Mouse (Mus musculus) neural tube, embryonic 12.5 days (tissue): ENCODE measurements at regions not wholly inside any gene's neighbourhood (a gene's known extent, or its start where the extent isn't known, plus 50 kb on each side); places are given as distances from the start of the nearest gene placed in this dataset.

ENCODE experiments used
- ATAC-seq: fragments of 200-750 bp; cut with Nextera tagmentation; 2 replicates; pipeline ENCODE4 v1.8.0; 2017; ENCODE audit warnings: low read depth, mild to moderate bottlenecking, moderate TSS enrichment, moderate library complexity; ENCODE audit not compliant: low FRiP score
- H3K27ac ChIP-seq: fragments of 300-500 bp; sonication (generic); 2 replicates; pipeline ENCODE4 v1.5.1; 2016
- H3K27me3 ChIP-seq: fragments of 300-500 bp; sonication (generic); replicated peaks from 2 replicates; pipeline ENCODE4 v1.6.1; 2016; ENCODE audit warnings: mild to moderate bottlenecking
- H3K36me3 ChIP-seq: fragments of 300-500 bp; sonication (generic); 2 replicates; pipeline ENCODE4 v1.6.1; 2016; ENCODE audit warnings: mild to moderate bottlenecking
- H3K4me1 ChIP-seq: fragments of 300-500 bp; sonication (generic); 2 replicates; pipeline ENCODE4 v1.6.1; 2016
- H3K4me2 ChIP-seq: fragments of 300-500 bp; sonication (generic); replicated peaks from 2 replicates; pipeline ENCODE4 v1.6.1; 2016; ENCODE audit warnings: mild to moderate bottlenecking
- H3K4me3 ChIP-seq: fragments of 300-500 bp; sonication (generic); 2 replicates; pipeline ENCODE4 v1.5.1; 2016
- H3K9ac ChIP-seq: fragments of 300-500 bp; sonication (generic); 2 replicates; pipeline ENCODE4 v1.6.1; 2016; ENCODE audit warnings: mild to moderate bottlenecking
- H3K9me3 ChIP-seq: fragments of 300-500 bp; sonication (generic); 2 replicates; pipeline ENCODE4 v1.6.1; 2016; ENCODE audit warnings: mild to moderate bottlenecking
- WGBS: fragments of 180-500 bp; shearing (Covaris S2); methylation state at CpG from one replicate; pipeline ENCODE4 v1.1.7; 2016; 5-methylcytosine and 5-hydroxymethylcytosine counted together

- Histone ChIP-seq H3K4me2 (no peak overlapping the region), H3K4me3 (no peak overlapping the region), H3K4me1 (no peaks in the 10 kb centered on the region), H3K27ac (no peak overlapping the region), H3K27me3 (no peaks in the 10 kb centered on the region), H3K9me3 (no peaks in the 10 kb centered on the region), H3K9ac (no peak overlapping the region), H3K36me3 (no peaks in the 10 kb centered on the region)
- peak; percentile 61; the same call in 1 of the 2 replicates for ATAC-seq
- 24% methylated on average over 7 of the region's 7 CpGs for WGBS
Measured at GRCm38 (mm10) chr9:66646226-66646625, 53.3 kb upstream of the Usp3 start.

GRCm38 (mm10) chr9:66651306-66651705, 58.4 kb upstream of the Usp3 start:
- H3K27ac ChIP-seq = no peak overlapping the region
- no peak overlapping the region for H3K4me3 ChIP-seq
- no peaks in the 10 kb centered on the region for H3K9me3 ChIP-seq
- no peak for ATAC-seq
- no peaks in the 10 kb centered on the region for H3K27me3 ChIP-seq
- no peaks in the 10 kb centered on the region for H3K36me3 ChIP-seq
- H3K4me1 ChIP-seq = no peaks in the 10 kb centered on the region; the same call in 1 of the 2 replicates
- H3K9ac ChIP-seq = no peak overlapping the region
- no peak overlapping the region for H3K4me2 ChIP-seq
- WGBS = 44% methylated on average over 6 of the region's 6 CpGs

GRCm38 (mm10) chr9:66657116-66657758, 56.2 kb upstream of the Car12 start:
- Histone ChIP-seq H3K4me2 (no peak overlapping the region), H3K27me3 (no peaks in the 10 kb centered on the region), H3K9me3 (no peaks in the 10 kb centered on the region), H3K9ac (no peak overlapping the region), H3K36me3 (no peaks in the 10 kb centered on the region), H3K4me3 (no peak overlapping the region), H3K4me1 (no peaks in the 10 kb centered on the region), H3K27ac (no peak overlapping the region)
- 84% methylated on average over 7 of the region's 7 CpGs for WGBS
- ATAC-seq = no peak

- no peak overlapping the region for H3K4me3 ChIP-seq
- H3K4me1 ChIP-seq = no peaks in the 10 kb centered on the region
- H3K9ac ChIP-seq = no peak overlapping the region
- no peaks in the 10 kb centered on the region for H3K27me3 ChIP-seq
- no peak overlapping the region for H3K27ac ChIP-seq
- no peak overlapping the region for H3K4me2 ChIP-seq
- H3K36me3 ChIP-seq = no peaks in the 10 kb centered on the region
- no peak for ATAC-seq
- no peaks in the 10 kb centered on the region for H3K9me3 ChIP-seq
Measured at GRCm38 (mm10) chr9:66658707-66659242, 54.7 kb upstream of the Car12 start.

GRCm38 (mm10) chr9:66659781-66660445, 53.6 kb upstream of the Car12 start:
- 89% methylated on average over 11 of the region's 11 CpGs for WGBS
- no peaks in the 10 kb centered on the region for H3K4me1 ChIP-seq
- no peak overlapping the region for H3K9ac ChIP-seq
- H3K9me3 ChIP-seq = no peaks in the 10 kb centered on the region
- no peak overlapping the region for H3K4me2 ChIP-seq
- no peak for ATAC-seq
- no peaks in the 10 kb centered on the region for H3K36me3 ChIP-seq
- H3K4me3 ChIP-seq = no peak overlapping the region
- H3K27me3 ChIP-seq = no peaks in the 10 kb centered on the region
- no peak overlapping the region for H3K27ac ChIP-seq

GRCm38 (mm10) chr9:66661596-66661995, 51.9 kb upstream of the Car12 start:
- H3K27me3 ChIP-seq = no peaks in the 10 kb centered on the region
- no peaks in the 10 kb centered on the region for H3K36me3 ChIP-seq
- no peak overlapping the region for H3K4me3 ChIP-seq
- no peak for ATAC-seq
- WGBS = 83% methylated on average over 7 of the region's 7 CpGs
- H3K9me3 ChIP-seq = no peaks in the 10 kb centered on the region
- no peak overlapping the region for H3K9ac ChIP-seq
- no peaks in the 10 kb centered on the region for H3K4me1 ChIP-seq
- H3K27ac ChIP-seq = no peak overlapping the region
- H3K4me2 ChIP-seq = no peak overlapping the region

GRCm38 (mm10) chr9:66662443-66662842, 51.0 kb upstream of the Car12 start:
- H3K9ac ChIP-seq = no peak overlapping the region
- H3K9me3 ChIP-seq = no peaks in the 10 kb centered on the region
- H3K4me3 ChIP-seq = no peak overlapping the region
- 76% methylated on average over 4 of the region's 4 CpGs for WGBS
- no peaks in the 10 kb centered on the region for H3K36me3 ChIP-seq
- H3K4me2 ChIP-seq = no peak overlapping the region
- no peaks in the 10 kb centered on the region for H3K27me3 ChIP-seq
- no peaks in the 10 kb centered on the region for H3K4me1 ChIP-seq
- ATAC-seq = no peak
- no peak overlapping the region for H3K27ac ChIP-seq
